Mouse (Mus musculus): Measurements from ENCODE around the gene Fasn.
A peak's percentile ranks its signal among the peaks of the same experiment; 100 is the strongest.

The Fasn gene

GRCm38 (mm10) chr11:120826016-120826953 is 1.9 kb upstream of the Fasn start:
- DNase-seq, result peak; percentile 90

DNA sequence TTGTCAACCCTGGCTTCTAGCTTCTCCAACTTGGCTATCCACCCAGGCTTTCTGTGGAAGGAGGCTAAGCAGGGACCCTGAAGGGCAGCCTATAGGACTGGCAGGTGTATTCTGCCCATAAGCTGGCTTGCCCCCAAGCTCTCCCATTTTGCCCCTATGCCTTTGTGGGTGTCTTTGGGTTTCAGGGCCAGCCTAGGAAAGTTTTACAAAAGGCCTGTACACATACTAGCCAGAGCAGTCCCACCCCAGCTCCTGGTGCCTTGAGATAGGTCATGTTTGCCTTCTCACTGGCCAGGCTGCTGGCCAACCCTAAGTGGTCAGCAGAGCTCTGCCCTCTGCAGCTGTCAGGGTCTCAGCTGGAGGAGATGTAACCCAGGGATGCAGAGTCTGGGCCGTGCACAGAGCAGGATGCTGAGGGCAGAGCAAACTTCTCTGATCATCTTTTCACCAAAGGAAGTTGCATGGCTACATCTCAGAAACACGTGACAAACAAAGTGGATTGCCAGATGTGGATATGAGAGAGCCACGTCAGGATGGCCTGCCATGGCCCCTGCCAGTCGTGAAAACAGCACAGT is 1.0 kb upstream of the Fasn start:
- DNase-seq, result peak; percentile 94

GRCm38 (mm10) chr11:120824787-120825288 is 491 bp upstream of the Fasn start:
- no peak for DNase-seq

DNA sequence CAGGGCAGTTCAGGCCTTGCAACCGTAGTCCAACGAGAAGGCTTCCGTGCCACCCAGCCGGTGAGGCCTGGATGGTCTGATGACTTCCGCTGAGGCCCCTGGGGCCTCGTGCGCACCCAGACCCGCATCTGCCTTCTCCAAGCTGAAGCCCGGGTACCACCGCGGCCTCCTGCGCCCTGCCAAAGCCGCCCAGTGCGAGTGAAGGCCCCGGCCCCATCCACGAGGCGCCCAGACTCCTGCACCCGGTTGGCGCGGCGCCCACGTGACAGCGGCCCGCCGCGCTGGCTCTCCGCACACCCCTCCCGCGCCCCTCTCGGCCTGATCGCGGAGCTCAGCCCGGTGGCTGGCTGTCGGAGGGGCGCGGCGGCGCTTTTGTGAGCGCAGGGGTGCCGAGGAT is 798 bp downstream of the Fasn start:
- DNase-seq, result no peak

GRCm38 (mm10) chr11:120822831-120823550 is 1.4 kb downstream of the Fasn start:
- DNase-seq, result peak; percentile 93

DNA sequence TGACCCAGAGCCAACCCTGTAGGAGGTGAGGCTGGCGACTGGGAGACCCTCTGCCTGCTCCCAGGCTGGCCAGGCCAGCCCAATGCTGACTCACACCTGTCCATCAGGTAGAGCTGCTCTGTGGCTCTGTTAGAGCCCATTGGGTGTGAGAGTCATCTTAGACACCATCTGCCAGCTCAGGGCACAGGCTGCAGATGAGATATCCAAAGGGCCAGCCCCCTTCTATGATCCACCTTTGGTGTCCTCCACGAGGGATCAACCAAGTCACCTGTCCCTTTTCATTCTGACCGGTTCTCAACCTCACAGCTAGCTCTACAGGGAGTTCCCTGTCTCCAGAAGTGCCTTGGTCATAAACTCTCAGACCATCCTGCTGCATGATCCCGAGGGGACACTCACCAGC is 2.0 kb downstream of the Fasn start:
- DNase-seq, result peak; percentile 90

DNA sequence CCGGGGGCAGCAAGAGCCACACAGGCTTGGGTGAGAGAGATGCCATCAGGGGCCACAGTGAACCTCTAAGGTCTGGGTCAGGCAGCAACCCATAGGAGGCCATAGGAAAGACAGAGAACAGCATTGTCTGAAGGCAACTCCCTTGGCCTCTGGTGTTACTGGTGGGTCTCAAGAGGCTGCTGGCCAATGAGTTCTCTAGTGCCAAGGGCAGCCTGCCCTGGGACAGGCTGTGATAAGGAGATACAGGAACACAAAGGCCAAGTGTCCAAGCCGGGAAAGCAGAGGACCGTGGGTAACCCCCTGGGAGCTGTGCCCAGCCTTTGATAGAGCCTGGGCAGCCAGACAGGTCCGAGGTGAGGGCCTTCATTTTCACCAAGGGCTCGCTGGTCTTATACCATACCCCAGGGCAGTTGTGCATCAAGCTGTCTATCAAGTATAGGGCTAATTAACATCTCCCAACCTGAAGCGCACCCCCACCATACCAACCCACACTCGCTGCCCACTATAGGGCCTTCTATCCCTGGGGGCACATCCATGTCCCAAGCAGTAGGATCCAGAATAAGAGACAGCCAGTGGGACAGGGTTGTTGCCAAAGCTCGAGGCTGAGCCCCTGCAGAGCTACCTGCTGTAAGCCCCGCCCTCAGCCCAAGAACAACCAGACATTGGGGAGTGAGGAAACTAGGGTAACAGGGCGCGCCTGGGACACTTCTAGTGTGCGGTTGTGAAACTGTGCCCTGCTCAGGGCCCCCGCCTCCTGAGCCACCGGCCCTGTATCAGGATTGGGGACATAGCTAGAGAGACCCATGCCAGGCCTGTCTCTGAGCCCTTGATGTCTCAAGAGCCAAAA is 3.0 kb downstream of the Fasn start:
- DNase-seq, result peak; percentile 94

DNA sequence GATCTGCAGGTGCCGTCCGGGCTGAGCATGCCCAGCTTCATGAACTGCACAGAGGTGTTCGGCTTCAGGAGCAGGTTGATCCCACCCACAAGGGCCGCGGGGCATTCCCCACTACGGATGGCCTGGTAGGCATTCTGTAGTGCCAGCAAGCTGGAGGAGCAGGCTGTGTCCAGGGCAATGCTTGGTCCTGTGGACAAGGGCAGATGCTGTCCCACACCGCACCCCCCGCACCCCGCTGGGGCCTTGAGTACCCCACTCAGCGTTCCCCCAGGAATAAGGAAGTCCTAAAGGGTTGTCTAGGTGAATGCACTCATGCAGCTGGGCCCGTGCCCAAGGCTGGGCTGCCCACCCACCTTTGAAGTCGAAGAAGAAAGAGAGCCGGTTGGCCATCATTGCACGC is 3.8 kb downstream of the Fasn start:
- DNase-seq, result peak; percentile 91

GRCm38 (mm10) chr11:120819556-120819955 is 4.8 kb downstream of the Fasn start:
- peak; percentile 90 for DNase-seq

DNA sequence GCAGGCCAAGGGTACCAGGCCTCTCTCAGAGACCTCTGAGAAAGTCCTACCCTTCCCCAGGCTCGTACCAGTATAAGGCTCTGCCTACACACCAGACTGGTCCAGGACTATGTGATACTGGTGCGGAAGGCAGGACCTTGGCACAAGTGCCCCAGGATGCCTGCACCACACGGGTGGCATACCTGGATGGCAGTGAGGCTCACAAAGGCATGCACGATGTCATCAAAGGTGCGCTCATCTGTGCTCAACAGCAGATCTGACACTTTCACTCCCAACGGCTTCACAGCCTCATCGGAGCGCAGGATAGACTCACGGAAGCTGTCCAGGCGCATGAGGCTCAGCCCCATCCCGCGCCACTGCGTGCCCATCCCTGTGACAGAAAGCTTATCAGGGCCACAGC is 6.1 kb downstream of the Fasn start:
- DNase-seq, result peak; percentile 91

DNA sequence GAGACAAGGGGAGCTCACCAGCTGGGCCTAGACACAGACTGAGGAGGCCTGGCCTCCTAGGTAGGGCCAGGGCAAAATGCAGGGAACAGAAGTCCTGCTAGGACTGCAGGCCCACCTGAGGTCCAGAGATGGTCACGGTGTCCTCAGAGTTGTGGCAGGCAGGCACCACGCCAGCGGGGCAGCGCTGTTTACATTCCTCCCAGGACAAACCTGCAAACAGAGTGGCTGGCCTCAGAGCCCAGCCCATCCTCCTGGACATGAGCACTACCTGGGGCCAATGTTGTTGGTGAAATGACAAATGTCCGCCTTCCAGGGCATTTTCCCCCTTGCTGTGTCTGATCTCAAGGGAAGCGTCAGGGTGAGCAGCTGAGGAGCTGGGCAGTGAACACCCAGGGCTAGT is 7.0 kb downstream of the Fasn start:
- no peak for DNase-seq

DNA sequence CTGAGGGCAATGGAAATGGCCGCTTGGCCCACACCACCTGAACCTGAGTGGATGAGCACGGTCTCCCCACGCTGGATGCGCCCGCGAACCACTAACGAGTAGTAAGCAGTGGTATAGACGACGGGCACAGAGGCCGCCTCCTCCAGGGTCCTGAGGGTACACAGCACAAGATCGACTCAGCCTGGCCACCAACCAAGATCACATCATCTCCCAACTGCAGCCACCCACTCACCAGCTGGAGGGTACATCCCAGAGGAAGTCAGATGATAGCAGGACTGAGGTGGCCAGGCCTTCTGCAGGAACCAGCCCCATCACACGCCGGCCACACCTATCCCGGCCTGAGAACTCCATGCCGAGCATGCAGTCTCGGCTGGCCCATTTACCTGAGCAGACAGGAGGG is 12.3 kb downstream of the Fasn start:
- DNase-seq, result no peak

GRCm38 (mm10) chr11:120808010-120808409 is 16.3 kb downstream of the Fasn start:
- no peak for DNase-seq

DNA sequence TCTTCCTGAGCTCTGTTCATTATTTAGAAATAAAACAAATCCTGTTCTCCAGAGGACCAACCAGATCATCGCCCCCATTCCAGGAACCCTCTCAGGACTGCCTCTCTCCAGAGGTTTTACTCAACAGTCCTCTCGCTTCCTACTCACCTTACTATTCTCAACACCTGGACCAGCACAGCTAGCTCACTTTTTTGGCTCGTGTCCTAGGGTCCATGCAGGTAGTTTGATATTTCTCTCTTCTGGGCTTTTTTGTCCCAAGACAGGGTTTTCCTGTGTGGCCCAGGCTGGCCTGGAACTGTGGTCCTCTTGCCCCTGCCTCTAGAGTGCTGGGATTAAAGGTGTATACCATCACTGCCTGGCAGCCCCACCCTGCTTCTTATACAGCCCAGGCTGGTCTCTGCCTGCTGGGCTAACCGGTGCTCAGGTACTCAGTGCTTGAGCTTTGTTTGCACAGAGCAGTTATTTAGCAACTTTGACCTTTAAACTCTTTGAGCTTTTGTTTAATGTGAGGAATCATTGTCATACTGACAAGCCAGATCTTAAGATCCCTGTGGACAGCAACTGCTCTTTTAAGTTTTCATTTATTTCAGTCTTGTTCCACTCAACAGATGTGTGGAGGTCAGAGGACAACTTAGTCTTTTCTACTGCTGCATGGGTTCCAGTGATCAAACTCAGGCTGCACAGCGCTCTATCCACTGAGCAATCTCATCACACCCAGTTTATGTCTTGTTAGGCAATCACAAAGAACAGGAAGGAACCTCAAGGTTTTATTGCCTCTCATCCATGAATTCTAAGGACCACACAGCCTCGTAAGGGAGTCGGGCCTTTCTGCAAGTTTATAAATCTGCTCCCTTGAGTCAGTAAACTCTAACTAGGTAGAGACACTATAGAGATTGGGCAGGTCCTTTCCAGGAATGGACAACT is 18.7 kb downstream of the Fasn start:
- DNase-seq, result no peak

DNA sequence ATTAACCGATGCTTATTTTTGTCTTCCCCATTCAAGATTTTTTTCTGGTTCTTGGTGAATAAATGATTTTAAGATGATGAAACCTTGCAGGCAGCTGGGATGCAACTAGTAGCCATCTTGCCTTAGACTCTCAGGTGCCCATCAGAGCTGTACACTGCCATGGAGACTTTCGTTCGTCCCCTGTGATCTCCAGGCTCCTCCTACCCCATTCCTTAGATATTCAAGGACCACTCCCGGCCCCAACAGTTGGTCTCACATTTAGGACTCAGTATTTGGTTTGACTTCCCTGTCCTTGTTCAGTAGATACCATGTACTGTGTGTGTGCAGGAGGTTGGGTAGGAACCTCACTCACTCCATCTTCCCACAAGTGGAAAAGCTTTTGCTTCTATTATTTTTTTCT is 19.6 kb downstream of the Fasn start:
- DNase-seq, result no peak

- DNase-seq, result no peak
Measured at GRCm38 (mm10) chr11:120804274-120804673, 20.1 kb downstream of the Fasn start.

- DNase-seq, result peak; percentile 99
Measured at GRCm38 (mm10) chr11:120800061-120800904, 24.1 kb downstream of the Fasn start.

- no peak for DNase-seq
Measured at GRCm38 (mm10) chr11:120799316-120799890, 24.9 kb downstream of the Fasn start.

GRCm38 (mm10) chr11:120798244-120798643 is 26.1 kb downstream of the Fasn start:
- DNase-seq, result no peak

DNA sequence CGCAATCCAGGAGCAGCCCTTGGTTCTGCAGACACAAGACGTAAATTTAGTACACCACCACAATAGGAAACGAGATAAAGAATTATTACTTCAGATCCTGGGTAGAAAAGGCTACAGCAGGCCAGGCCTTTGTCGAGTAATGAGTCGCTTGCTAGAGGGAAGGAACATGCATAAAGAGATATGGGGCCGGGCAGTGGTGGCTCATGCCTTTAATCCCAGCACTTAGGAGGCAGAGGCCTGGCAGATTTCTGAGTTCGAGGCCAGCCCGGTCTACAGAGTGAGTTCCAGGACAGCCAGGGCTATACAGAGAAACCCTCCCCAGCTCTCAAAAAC is 27.8 kb downstream of the Fasn start:
- no peak for DNase-seq
